Mouse (Mus musculus): Measurements from ENCODE around the gene Lrmda.

Lrmda gene

DNA sequence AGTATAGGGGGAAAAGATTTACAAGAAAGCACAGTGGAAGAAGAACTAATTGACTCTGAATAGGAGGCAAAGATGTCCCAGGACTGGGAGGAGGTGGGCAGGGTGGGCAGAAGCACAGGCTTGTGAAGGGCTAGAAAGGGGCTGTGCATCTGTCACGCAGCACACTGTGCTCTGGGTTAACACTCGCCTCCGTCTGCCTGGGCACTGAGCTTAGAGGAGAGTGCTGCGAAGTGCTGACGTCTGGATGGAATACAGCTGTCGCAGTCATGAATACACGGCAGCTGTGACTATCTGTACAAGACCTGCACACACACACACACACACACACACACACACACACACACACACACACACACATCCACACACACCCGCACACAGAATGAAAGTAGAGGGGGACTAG is 73.6 kb downstream of the Lrmda start:
- DNase-seq (ENCODE audit: low spot score in 2 of 2) = no peak

DNA sequence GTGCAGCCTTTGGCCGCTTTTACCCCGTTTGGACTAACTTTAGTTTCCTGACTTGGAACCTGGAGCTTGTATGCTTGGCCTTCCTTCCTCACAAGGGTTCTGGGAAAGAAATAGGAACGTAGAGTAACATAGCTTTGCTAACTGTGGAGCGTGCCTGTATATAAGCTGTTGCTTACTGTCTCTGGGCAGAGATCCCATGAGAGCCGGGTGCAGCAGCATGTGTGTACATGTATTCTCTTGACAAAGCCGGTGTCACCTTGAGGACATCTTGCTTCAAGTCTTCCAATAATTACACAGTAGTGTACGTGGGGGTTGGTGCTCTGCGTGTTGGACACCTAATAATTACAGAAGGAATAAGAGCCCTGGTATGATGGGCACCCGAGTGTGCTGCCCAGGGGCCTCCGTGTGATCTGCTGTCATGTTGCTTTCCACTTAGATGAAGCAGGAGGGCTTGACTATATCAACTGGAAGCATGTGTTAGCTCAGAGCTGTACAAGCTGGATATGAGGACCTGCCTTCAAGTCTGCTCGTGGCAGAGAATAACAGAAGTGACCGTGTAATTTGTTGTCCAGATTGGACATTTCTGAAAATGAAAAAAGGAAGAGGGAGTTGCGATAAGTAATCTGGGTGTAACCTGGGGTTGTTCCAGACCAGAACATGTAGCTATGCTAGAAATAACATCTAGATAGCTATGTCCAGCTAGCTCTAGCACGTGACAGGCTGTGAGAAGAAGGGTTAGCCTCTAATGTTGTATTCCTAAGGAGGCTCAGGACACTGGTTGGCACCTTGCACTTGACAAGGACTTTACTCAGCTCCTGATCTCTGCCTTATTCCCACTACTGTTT is 82.7 kb downstream of the Lrmda start:
- no peak for DNase-seq (ENCODE audit: low spot score in 2 of 2)

DNA sequence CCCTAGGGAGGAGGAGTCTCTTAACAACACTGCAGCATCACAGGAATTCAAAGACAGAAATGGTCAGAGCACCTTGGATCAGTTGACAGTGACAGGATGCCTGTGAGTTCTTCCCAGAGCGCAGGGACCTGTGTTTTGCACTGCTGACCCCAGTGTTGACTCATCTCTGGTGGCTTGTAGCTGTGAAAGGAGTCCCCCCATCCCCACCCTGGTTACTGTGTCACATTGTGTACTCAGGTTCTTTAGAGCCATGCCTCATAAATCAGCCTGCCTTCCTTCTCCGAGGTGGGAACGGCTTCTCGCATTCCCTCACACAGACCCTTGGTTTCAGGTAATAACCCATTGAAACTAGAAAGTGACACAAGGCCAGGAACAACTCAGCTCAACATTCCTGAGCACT is 86.3 kb downstream of the Lrmda start:
- DNase-seq (ENCODE audit: low spot score in 2 of 2) = no peak

DNA sequence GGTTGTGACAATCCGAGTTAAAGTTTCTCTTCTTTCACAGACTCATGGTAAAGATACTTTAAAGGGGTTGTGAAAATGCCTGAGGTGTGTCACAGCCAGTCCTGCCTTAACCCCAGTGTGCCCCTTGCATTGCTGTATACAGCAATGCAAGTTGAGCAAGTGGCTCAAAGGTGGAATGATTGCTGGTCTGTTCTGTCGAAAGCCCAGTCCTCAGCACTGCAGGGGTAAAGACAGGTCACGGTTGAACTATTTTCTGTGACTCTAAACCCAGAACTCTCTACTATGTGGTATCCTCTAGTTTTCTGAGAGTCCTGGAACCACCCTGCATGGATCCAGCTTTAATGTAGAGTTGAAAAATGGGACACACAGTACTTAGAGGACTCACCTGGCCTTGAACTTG is 87.3 kb downstream of the Lrmda start:
- no peak for DNase-seq (ENCODE audit: low spot score in 2 of 2)

DNA sequence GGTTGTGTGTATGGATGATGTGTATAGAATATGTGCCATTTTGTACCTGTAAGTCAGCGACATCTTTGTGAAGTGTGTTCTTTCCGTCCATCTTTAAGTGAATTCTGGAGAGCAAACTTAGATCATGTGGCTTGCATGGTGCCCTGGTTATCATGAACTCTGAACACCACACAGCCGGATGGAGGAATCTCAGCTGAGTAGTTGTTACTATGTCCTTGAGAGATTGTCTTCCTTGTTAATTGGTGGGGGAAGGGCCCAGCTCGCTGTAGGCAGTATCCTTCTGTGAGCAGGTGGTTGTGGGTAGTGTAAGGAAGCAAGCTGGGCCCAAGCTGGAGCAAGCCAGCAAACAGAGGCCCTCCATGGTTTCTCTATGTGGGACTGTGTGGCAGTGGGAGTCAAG is 89.9 kb downstream of the Lrmda start:
- no peak for DNase-seq (ENCODE audit: low spot score in 2 of 2)

DNA sequence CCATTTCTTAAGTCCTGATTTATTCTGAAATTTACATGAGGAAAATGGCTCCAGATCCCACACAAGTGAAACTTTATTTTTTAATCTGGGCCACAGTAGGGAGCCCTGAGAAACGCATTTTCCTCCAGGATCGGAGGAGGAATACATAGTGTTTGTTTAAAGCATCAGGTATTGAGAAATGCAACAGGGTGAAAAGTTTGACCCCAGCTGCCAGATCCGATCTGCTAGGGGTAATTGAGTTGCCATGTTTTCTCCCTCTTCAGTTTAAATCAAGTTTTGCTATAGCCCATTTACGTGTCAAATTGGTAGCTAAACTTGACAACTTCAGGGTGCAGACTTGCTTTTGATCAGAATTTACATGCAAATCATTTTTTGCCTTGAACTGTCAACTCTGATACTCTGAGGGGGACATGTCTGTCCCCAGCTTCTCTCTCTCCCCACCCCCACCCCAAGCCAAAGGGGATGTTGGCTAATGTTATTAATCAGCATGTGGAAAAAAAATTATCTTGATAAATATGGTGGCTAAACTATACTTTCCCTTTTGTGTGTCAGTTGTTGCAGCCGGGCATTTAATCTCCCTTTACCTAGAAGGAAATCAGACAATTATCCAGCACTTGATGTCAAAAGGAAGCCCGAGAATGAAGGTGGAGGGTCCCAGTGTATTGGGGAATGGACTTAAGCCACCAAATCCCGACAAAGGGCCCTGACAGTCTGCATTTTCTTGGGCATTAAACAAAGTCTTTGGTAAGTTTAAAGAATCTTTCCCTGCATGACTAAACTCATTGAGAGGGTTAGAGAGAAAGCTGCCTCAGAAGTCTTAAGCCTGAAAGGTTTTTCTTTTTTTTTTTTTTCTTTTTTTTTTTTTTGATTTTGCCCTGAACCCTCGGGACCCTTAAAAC is 94.2 kb downstream of the Lrmda start:
- no peak for DNase-seq (ENCODE audit: low spot score in 2 of 2)

DNA sequence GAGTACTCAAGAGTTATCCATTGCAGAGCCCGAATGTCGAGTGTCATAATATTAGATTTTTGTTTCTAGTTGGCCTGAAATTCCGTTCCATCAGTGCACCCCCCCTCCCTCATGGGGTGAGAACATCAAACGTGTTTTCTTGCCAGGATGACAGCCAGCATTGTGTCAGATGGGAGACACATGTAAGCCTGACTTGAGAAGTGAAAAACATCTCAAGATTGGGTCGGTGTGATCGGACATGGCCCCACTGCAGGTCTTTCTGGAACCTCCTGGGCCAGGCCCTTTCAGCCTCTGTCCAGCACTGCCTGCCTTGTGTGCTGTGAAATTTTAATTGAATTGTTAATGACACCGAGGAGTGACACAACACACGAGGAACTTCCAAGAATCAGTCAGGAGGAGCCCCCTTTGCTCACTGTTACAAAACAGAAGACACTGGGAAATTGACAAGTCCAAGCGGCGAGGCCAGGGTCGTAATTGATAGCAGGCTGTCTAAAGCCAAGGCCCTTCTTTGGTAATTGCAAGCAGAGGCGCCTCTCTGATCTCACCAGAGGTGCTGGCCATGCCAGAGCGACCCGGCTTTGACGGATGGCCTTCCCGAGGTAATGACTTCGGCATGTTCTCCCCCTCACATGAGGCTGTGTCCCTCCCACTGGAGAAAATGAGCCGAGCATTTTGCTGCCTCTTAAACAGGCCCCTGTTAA is 95.3 kb downstream of the Lrmda start:
- DNase-seq (ENCODE audit: low spot score in 2 of 2) = no peak

DNA sequence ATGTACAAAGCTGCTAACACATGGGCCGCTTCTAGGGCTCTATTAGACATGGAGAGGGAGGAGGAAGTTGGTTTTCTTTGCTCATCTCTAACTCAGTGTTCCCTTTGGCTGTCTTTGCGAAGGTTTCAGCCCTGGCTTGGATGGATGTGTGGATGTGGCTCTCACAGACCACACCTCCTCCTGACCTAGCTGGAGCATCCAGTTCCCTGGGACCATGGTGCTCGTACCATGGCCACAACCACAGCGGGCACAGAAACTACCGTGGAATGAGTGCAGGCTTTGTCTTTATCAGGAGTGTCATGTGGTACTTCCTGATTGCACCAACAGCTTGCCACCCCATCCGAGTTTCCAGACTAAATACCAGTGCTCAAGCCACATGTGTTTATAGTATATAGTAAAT is 98.6 kb downstream of the Lrmda start:
- no peak for DNase-seq (ENCODE audit: low spot score in 2 of 2)

DNA sequence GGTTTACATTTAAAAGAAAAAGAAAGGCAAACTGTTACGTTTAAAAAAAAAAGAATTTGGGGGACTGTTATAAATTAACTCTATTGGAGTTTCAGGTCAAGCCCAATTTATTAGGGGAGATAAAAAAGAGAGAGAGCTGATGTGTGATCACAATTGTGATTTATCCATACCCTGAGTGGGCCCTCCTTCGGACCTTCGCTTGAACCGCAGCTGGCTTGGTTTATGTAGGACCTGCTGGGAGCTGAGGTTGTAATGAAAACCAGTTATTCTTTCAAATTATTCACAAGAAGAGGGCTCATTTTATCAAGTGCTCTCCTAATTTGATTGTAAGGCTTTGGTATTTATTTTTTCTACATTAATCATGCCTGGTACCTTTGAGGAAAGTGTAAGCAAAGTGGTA is 99.0 kb downstream of the Lrmda start:
- no peak for DNase-seq (ENCODE audit: low spot score in 2 of 2)

DNA sequence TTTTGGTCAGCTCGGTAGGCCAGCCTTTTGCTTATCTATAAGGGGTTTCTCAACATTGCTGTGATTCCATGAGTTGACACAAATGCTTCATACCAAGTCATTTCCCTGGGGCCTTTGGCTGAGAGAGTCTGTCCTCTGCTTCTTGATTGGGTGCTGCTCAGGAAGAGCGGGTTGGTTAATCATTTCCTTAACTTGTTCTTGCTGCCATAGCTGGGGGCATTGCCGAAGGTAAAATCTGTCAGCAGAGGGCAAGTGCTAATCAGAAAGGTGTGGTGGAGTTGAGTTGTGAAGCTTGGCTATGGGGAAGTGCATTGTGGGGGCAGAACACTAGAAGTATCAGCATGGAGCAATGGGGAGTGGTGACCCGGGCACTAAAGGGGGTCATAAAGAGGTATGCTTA is 106.8 kb downstream of the Lrmda start:
- DNase-seq (ENCODE audit: low spot score in 2 of 2) = no peak

DNA sequence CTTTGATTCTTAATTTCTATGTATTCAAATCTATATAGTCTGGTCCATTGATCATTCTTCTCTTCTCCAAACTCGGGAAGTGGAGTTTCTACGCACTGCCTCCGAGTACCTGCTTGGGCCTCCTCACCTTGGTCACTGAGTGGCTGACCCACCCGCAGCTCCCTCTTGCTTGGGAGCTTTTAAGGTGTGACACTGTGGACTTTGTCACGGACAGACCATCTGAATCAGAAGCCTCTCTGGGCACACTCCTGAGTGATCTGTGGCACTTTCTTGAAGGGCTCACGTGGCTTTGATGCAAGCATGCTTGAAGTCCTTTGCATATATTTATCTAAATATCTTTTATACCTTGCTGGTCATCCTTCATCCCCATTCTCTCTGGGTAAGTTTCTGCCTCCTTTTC is 107.3 kb downstream of the Lrmda start:
- DNase-seq (ENCODE audit: low spot score in 2 of 2) = no peak

DNA sequence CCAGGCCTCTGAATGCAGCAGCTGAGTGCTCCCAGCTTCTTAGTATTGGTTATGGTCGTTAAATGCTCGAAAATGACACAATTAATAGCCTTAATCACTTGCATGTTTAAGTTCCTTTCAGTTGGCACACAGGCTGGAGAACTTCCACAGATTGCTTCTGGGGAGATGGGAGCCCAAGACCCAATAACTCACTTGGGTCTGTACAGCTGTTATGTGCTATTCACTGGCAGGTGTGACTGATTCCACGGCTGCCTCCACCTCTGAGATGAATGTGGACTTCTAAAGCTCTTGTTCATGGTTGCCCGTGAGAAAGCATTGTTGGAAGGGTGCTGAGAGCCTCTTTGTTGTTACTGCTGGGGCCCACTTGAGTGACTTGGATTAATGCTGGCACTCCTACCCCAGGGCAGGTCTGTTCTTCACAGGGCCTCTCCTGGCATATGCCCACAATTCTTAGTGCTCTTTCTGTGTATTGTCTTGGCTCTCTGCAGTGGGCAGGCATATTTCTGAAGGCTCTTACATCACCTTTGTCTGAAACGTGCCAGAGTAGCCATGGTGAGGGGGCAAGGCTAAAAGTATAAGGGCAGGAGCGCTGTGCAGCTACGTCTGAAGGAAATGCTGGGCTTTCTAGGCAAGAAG is 111.6 kb downstream of the Lrmda start:
- no peak for DNase-seq (ENCODE audit: low spot score in 2 of 2)

DNA sequence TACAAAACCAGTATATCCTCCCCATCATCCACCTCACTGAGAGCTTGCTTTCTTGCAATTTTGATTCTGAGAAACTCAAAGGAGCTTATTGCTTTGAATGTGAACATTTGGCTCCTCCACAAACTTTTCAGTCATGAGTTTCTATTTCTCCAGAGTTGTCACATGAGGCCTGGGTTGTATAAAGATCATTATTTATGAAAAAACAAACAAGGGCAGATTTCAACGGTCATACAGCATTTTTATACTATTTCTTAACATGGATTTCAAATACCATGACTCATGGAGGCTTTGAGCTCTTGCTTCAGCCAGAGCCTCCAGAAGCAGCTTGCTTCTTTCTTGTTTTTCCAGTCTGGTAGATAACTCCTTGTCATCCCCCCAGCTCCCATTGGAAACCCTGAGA is 119.8 kb downstream of the Lrmda start:
- no peak for DNase-seq (ENCODE audit: low spot score in 2 of 2)

DNA sequence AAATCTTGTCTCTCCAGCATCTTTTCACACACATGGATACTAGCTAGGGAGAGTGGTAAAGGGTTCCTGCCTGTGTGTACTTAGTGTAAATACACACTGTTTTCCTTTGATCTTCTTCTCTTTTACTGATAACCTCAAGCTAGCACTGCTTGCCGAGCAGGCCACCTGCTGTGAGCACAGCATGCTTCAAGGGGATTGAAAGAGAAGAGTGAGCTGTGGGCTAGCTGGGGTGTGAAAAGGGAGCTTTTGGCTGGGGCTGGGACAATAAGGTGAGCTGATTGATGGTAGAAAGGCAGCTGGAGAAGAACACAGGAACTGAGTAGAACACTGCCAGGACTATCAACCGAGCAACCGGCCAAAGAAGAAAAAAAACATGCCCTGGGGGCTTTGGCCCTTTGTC is 124.5 kb downstream of the Lrmda start:
- no peak for DNase-seq (ENCODE audit: low spot score in 2 of 2)

DNA sequence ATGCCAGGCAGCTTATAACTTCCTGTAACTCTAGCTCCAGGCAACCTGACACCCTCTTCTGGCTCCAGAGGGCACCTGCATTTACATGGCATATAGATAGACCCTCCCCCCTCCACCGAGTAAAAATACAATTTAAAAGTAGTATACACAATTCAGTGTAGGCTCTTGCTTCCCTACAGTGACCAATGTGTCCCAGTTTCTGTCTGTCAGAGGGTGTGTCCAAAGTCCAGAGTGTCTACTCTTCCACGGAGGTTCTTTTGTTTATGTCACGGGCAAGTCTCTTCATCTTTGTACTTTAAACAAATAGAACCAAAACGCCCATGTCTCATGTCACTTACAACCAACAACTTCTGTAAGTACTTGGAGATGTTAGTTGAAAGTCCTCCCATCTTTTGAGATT is 126.4 kb downstream of the Lrmda start:
- no peak for DNase-seq (ENCODE audit: low spot score in 2 of 2)

DNA sequence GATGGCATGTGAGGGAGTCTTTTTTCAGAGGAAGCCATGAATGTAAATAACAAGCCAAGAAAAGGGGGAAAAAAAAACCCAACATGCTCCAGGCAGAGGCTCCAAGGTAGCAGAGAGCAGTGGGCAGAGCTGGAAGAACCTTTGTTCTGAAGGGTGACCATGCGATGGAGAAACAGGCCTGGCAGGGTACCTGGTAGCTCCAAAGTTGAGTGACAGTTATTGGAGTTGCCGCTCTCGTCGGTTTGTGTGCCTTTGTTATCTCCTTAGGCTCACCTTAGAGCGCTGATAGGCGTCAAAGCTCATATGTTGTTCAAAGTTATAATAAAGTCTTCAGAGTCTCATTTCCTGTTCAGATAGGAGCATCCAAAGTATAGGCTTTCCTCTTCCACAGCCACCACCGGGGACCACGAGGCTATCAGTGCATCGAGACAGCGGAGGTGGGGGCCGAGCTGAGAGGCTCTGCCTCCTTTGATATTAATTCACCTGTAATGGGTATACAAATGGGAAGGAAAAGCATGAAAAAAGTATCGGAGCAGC is 127.1 kb downstream of the Lrmda start:
- no peak for DNase-seq (ENCODE audit: low spot score in 2 of 2)

DNA sequence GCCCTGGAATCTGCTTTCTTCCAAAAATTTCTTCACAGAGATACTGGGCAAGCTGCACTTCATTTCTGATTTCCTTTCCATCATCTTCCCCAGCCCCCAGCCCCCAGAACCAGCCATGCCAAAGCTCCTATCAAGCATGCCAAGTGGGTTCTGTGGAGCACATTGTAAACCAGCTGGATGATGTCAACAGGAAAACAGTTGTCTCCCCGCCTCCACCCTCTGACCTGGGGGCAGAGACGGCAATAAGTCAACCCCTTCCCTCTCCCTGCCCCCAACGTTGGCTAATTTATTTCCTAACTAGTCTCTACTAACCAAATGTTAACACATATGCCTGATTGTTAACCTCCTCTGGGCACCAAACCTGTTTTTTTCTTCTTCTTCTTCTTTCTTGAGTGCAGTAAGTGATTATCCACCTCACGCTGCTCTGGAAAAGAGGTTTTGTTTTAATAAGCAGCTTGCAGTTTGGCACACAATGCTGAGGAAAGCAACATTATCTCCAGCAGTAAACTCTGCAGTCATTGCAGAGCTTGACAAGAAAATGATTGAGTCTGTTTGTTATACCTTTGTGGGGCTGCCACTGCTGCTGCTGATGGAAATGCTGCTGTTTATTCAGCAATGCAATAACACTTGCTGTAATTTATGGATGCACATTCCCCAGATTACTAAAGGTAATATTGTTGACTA is 128.0 kb downstream of the Lrmda start:
- DNase-seq (ENCODE audit: low spot score in 2 of 2) = no peak

DNA sequence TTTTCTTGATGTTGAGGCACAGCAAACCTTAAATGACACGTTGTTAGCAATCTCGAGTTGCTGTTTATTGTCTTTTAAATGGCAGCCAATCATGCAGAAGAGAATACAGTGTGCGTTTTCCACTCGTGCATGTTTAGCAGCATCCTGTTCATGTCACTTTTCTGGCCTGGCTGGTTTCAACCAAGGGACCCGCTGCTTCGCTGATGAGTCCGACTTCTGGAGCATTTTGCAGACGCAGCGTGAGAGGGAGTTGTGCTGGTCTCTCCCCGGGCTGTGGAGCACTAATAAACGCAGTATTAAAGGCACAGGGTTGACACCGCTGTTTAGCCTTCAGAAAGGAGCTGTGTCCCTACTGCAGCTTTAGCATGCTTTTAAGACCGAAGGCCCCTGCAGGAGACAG is 133.2 kb downstream of the Lrmda start:
- DNase-seq (ENCODE audit: low spot score in 2 of 2) = no peak

DNA sequence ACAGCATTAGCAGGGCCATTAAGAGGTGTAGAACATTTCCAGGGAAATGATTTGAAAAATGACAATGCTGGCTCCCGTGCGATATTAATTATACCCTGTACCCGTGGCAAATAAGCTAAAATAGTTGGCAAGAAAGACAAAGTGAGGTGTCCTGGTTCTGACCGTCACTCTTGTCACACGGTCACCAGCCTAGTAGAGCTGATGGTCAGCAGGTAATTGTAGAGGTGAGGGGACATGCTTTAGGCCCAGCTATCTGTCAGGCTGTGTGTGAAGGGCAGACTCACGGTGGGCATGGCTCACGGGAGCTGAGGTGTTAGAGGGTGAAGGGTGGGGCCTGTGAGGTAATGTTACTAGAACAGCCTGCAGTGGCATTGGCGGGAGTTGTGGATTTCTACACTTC is 134.6 kb downstream of the Lrmda start:
- no peak for DNase-seq (ENCODE audit: low spot score in 2 of 2)

DNA sequence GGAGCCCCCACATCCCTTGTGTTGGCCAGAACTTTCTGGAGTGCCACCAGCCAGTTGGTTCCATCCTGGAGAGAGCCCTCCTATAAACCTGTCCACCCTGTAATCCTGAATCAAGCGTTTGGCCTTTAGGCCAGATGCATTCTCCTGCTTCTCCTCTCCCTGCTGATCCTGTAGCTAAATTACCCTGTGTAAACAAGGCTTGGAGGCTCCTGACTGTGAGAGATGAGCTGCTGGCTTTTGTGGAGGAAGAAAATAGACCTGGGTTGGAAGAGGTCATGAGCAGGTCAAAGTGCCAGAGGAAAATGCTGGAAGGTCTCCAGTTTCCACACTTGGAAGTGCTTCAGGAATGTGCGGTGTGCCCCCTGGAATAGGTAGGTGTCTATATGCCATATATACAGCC is 135.5 kb downstream of the Lrmda start:
- no peak for DNase-seq (ENCODE audit: low spot score in 2 of 2)

DNA sequence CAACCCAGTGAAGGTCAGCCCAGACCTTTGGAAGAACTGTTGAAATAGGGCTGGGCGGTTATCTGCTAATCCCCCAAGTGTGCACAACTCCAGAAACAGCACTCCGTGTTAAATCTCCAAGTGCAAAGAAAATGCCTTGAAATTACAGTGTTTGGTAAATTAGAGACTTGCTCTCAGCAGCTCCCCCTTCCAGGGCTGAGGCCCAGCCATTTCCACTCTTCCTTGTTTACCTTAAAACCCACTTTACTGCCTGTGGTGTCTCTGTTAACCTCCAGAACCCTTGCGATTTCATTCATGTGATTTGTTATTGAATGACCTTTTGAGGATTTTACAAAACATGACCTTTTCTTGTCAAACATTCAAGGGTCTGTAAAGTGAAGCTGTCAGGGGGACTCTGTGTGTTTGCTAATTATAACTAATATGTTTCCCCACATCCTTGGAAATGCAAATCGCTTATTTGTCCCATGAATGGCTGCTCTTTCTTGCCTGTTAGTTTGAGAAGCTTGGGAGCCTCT is 136.1 kb downstream of the Lrmda start:
- DNase-seq (ENCODE audit: low spot score in 2 of 2) = no peak

All from frontal cortex, postnatal 10 days (tissue).